Mouse (Mus musculus): ENCODE data around the gene Fam104a. TPM values are rescaled to one million over a fixed set of nuclear protein-coding genes. Genes with fewer than 3 reads are reported as not detected.
A peak's percentile ranks its signal among the peaks of the same experiment; 100 is the strongest.

Fam104a gene
- total RNA-seq, 2 experiments from 2014 or later = 14.9 to 15.6 TPM

- intact Hi-C loops (cut with DNase I) = no loop called here
- DNase-seq = no peak
These were observed 38.8 kb downstream of the Fam104a start for GRCm38 (mm10) chr11:113645181-113645580.

GRCm38 (mm10) chr11:113638680-113639079 lies 45.3 kb downstream of the Fam104a start:
- no peak for DNase-seq
- intact Hi-C loops (cut with DNase I) = no loop called here

GRCm38 (mm10) chr11:113634699-113635121 lies 49.2 kb downstream of the Fam104a start:
- intact Hi-C loops (cut with DNase I) = no loop called here
- no peak for DNase-seq

DNA sequence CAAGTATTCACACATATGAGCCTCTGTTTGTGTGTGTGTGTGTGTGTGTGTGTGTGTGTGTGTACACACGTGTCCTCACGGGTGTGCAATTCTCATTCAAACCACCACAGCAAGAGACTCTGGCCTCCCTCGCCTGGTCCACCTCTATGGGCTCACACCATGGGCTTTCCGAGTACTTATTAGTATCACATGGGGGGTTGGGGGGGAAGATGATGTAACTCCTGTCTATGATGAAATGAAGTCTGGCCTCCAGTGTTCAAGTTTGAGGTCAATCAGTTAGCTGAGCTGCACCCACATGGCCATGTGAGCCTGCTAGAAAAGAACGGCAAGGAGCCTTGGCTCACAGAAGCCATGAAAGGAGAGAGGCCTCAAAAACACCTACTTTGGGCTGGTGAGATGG lies 50.6 kb downstream of the Fam104a start:
- intact Hi-C loops (cut with DNase I) = no loop called here
- DNase-seq = no peak

- intact Hi-C loops (cut with DNase I) = no loop called here
- no peak for DNase-seq
These were observed 51.7 kb downstream of the Fam104a start for GRCm38 (mm10) chr11:113632303-113632702.

GRCm38 (mm10) chr11:113631862-113632261 lies 52.1 kb downstream of the Fam104a start:
- DNase-seq = no peak
- intact Hi-C loops (cut with DNase I) = loop anchor here (2.0 kb wide), 1 partner anchor 335 kb away; no protein-coding TSS in a partner anchor

GRCm38 (mm10) chr11:113631302-113631701 lies 52.7 kb downstream of the Fam104a start:
- intact Hi-C loops (cut with DNase I) = loop anchor here (2.0 kb wide), 1 partner anchor 335 kb away; no protein-coding TSS in a partner anchor
- DNase-seq = no peak

- no peak for DNase-seq
- intact Hi-C loops (cut with DNase I) = loop anchor here (2.0 kb wide), 1 partner anchor 334 kb away; no protein-coding TSS in a partner anchor
These were observed 53.3 kb downstream of the Fam104a start for GRCm38 (mm10) chr11:113630642-113631041.

DNA sequence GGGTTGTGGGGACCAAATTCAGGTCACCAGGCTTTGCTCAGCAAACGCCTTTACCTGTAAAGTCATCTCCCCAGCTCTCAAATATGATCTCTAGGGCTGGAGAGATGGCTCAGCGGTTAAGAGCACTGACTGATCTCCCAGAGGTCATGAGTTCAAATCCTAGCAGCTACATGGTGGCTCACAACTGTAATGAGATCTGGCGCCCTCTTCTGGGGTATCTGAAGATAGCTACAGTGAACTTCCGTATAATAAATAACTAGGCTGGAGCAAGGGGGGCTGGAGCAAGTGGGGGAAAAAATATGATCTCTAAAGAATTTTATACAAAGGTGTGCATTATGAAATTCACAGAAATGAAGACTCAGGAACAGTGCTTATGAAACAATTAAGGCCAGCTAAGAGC lies 56.2 kb downstream of the Fam104a start:
- intact Hi-C loops (cut with DNase I) = no loop called here
- no peak for DNase-seq

GRCm38 (mm10) chr11:113625437-113625836 lies 58.5 kb downstream of the Fam104a start:
- intact Hi-C loops (cut with DNase I) = no loop called here
- DNase-seq = no peak

DNA sequence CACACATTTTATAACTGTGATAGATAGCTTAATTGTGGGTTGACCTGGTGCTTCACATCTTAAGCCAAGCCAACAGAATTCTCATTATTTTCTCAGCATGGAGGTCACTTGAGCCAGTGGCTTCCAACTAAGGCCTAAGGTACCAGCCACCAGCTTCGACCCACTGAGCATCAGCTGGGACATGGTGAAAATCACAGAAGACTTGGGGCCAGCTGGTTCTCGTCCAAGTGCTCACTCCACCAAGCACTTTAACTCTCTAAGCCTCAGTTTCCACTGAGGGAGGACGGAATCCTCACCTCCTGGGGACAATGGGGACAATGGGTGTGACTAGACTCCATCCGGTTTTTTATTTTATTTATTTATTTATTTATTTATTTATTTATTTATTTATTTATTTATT lies 61.9 kb downstream of the Fam104a start:
- intact Hi-C loops (cut with DNase I) = no loop called here
- DNase-seq = no peak

DNA sequence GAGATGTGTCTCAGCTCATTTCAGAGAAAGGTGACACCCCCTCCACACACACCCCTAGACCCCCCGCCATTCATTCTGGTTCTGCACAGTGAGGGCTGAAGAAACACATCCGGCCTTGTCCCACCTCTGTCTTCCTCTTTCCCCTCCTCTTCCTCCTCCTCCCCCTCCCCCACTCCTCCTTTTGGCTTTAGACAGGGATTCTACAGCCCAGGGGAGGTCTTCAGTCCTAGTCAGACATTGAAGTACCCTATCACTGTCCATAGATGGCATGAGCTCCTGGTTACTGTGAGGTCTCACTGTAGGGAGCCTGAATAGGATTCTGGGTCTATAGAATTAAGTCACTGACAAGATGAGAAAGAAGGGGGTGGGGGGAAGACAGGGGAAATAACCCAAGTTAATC lies 63.0 kb downstream of the Fam104a start:
- no peak for DNase-seq

DNA sequence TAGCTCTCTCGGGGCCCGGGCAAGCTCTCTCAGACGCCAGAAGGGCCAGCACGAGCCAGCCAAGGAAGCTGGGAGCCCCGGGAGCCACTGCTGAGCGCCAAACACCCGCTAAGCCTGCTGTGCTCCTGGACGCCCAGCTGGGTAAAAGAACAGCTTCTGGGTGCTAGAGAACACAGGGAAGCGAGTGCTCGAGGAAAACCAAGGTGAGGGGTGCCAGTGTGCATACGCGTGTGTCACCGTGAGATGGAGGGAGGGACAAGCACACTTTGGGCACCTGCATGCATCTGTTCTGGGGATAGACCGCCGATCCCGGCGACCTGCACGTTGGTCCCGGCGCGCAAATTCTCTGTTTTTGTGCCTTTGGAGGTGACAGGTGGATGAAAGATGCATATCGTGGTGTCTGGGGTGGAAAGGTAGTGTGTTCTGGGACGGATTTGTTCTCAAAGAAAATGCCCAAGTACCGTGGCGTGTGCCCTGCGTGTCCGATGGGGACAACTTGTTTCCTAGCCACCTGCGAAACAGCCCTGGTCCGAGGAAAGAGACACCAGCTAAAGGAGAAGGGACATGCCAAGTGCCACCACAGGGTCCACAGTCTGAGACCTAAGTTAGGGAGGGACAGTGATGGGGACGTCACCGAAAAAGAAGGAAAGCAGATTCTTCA lies 64.4 kb downstream of the Fam104a start:
- DNase-seq = no peak
- intact Hi-C loops (cut with DNase I) = loop anchor here (5.0 kb wide), 1 partner anchor 442 kb away; no protein-coding TSS in a partner anchor

More for the DNA sequence above, 63.0 kb downstream of the Fam104a start:
- intact Hi-C loops (cut with DNase I) = no loop called here

DNA sequence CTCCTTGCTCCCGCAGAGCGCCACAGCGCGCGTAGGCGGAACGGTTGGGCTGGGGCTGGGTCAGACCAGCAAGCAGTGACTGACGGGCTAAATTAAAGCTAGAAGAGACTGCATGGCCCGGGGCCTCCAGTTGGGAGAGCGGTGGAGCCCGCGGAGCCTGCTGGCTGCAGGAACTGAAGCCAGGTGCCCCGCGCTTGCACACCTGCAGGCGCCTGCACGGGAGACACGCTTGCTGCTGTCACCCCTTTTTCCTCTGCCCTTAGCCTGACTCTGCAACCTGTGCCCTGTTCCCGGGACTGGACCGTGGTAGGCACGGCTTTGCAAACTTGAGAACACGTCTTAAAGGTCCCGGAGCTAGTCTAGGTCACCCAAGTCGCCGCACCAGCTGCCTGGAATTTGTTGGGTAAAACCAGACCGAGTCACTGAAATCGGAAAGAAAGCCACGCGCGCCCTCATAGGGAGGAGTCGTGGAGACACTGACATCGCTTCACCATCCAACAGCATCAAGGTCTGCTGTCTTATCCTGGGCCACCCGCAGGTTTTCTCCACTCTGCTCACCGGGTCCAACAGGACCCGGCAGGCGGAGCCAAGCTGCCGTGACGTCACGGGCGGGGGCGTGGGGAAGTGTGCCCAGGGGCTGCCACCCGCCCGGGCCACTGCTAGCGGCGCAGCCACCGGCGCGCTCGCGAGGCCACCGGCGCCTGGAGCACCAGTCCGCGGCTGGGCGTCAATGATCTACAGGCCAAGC lies 65.1 kb downstream of the Fam104a start, which contains the start of gene Sstr2:
Sstr2 (plus strand) TSS at position 671 of the 748 bp plus-strand sequence.
- intact Hi-C loops (cut with DNase I) = loop anchor here (5.0 kb wide), 1 partner anchor 442 kb away; no protein-coding TSS in a partner anchor
- DNase-seq = peak; percentile 36 to 60

DNA sequence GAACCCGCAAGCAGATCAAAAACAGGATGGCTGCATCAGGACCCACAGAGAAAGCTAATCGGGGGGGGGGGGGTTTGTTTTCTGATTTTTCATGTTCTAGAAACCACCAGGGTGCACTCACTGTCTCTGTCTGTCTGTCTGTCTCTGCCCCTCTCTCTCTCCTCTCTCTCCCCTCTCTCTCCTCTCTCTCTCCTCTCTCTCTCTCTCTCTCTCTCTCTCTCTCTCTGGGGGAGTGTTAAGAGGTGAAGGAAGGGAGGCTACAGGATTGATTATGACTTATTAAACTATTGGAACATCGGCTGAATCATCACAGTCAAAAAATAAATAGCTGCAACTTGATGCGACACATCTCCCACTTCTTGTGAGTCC lies 65.7 kb downstream of the Fam104a start:
- no peak for DNase-seq
- intact Hi-C loops (cut with DNase I) = loop anchor here (5.0 kb wide), 1 partner anchor 441 kb away; no protein-coding TSS in a partner anchor

- intact Hi-C loops (cut with DNase I) = loop anchor here (2.0 to 5.0 kb wide), 2 partner anchors 319 to 440 kb away; no protein-coding TSS in a partner anchor
- peak; percentile 39 to 65 for DNase-seq
These were observed 66.6 kb downstream of the Fam104a start for GRCm38 (mm10) chr11:113617132-113617911.

DNA sequence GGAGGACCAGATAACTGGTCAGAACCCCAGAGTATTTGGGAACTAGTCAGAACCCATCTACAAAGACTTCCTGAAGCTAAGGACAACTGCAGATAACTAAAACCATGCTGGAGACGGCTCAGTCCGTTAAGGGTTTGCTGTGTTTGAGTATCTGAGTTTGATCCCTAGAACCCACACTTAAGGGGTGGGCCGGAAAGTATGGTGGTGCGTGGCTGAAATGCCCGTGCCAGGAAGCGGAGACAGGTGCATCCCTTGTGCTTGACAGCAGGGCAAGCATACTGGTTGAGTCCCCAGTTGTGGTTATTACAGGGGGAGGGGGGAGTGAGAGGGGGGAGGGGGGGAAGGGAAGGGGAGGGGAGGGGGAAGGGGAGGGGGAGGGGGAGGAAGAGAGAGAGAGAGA lies 69.5 kb downstream of the Fam104a start:
- intact Hi-C loops (cut with DNase I) = no loop called here

GRCm38 (mm10) chr11:113611664-113612611 lies 72.0 kb downstream of the Fam104a start:
- intact Hi-C loops (cut with DNase I) = no loop called here
- DNase-seq = peak; percentile 10 to 37

More for the DNA sequence above, 69.5 kb downstream of the Fam104a start:
- DNase-seq = no peak

Measured in heart, postnatal 36 days (tissue).